Mouse (Mus musculus) spleen, adult 2 months (tissue): ENCODE data around the gene Prph.

Experiments
- CTCF ChIP-seq: fragments of 200-500 bp; IDR thresholded peaks from 2 replicates; pipeline ENCODE4 v1.5.1; 2011; ENCODE audit warnings: mild to moderate bottlenecking, inconsistent platforms; ENCODE audit not compliant: insufficient read depth, insufficient read length, insufficient replicate concordance; ENCODE audit errors: extremely low read depth
- POLR2A ChIP-seq: fragments of 200-500 bp; IDR thresholded peaks from 2 replicates; pipeline ENCODE4 v1.6.1; 2011; ENCODE audit warnings: low read depth, low read length, inconsistent platforms

DNA sequence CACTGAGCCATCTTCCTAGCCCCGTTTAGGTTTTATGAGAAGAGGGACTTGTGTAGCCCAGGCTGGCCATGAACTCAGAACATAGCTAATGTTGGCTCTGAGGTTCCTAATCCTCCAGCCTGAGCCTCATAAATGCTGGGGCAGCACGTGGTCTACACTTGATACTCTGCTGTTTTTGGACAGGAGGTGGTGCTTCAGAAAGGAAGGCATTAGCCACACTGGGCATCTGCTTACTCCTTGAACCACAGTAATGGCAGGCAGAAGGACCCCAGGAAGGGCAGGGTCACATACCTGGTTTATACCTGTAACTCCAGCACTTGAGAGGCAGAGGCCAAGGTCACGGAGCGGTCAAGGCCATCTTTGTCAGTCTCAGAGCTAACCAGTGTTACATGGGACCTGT is 36.3 kb upstream of the Prph start:
- TF ChIP-seq CTCF (no peak), POLR2A (no peak)
